Comparison of ENCODE assay signal across 7 mouse cellular contexts in the genomic region with DNA sequence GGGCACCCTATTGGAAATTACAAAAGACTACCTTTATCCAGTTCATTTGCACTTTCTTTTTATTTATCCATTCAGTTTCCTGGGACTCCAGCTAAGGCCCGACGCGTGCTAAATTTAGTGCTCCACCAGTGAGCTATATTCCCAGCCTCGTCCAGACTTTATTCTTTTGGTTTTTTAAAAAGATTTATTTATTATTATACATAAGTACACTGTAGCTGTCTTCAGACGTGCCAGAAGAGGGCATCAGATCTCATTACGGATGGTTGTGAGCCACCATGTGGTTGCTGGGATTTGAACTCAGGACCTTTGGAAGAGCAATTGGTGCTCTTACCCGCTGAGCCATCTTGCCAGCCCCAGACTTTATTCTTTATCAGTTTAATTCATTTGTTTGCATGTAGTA. TPM values are rescaled to one million over a fixed set of nuclear protein-coding genes. Genes with fewer than 3 reads are reported as not detected.
DNase-seq lines count a peak whose midpoint lies in the region; ATAC-seq and TF ChIP-seq lines count a peak whose summit lies in the region.
"Not testable (repeated sequence)": the region's sequence is repeated elsewhere in the genome, so short reads cannot be mapped to it uniquely, and the experiment has no call there.

No protein-coding gene starts in this region.

- not testable (repeated sequence) for H3K27me3 ChIP-seq in embryonic facial prominence, embryonic 12.5 days; forebrain, postnatal 0 days (ENCODE audit: insufficient read depth, low read length); hindbrain, embryonic 11.5 days (ENCODE audit: control insufficient read depth, insufficient read depth, low read length); kidney, embryonic 14.5 days (ENCODE audit: control insufficient read depth, insufficient read depth, low read length); liver, embryonic 11.5 days (replicated peaks; ENCODE audit: control insufficient read depth, insufficient read depth, low read length); midbrain, embryonic 10.5 days (ENCODE audit: low read depth, poor library complexity, severe bottlenecking); neural tube, embryonic 14.5 days (ENCODE audit: control insufficient read depth, insufficient read depth, low read length)

- TF ChIP-seq CTCF in forebrain, postnatal 0 days (IDR thresholded peaks at IDR 0.05; ENCODE audit: low read depth): not testable (repeated sequence)

- H3K4me3 ChIP-seq in embryonic facial prominence, embryonic 12.5 days: peak overlapping the region; percentile 59
- H3K4me3 ChIP-seq in forebrain, postnatal 0 days (ENCODE audit: low read depth, low read length): peak overlapping the region; percentile 56
- not testable (repeated sequence) for H3K4me3 ChIP-seq in hindbrain, embryonic 11.5 days (ENCODE audit: low read depth, low read length)
- H3K4me3 ChIP-seq in kidney, embryonic 14.5 days (ENCODE audit: low read length): peak overlapping the region; percentile 81
- peak overlapping the region; percentile 87 for H3K4me3 ChIP-seq in liver, embryonic 11.5 days (ENCODE audit: low read depth, low read length)
- peak overlapping the region; percentile 88 for H3K4me3 ChIP-seq in midbrain, embryonic 10.5 days
- H3K4me3 ChIP-seq in neural tube, embryonic 14.5 days (ENCODE audit: low read depth, low read length): peak overlapping the region; percentile 69

- not testable (repeated sequence) for ATAC-seq in embryonic facial prominence, embryonic 12.5 days (ENCODE audit: insufficient number of reproducible peaks, insufficient read depth, low FRiP score, low TSS enrichment)
- ATAC-seq in forebrain, postnatal 0 days: peak; percentile 18
- peak; percentile 48 for ATAC-seq in hindbrain, embryonic 11.5 days (ENCODE audit: low FRiP score)
- 0 out of 2 replicates have a peak, but pooled peaks have one; percentile 11 for ATAC-seq in kidney, embryonic 14.5 days (ENCODE audit: low FRiP score, low TSS enrichment)
- ATAC-seq in liver, embryonic 11.5 days (replicated peaks; ENCODE audit: low FRiP score): peak; percentile 1; the same call in 1 of the 2 replicates
- ATAC-seq in neural tube, embryonic 14.5 days (ENCODE audit: low read depth): peak; percentile 29; the same call in 1 of the 2 replicates

- peaks cover 29% of the 10 kb centered on the region for H3K36me3 ChIP-seq in embryonic facial prominence, embryonic 12.5 days
- H3K36me3 ChIP-seq in forebrain, postnatal 0 days (ENCODE audit: insufficient read depth): peaks cover 20% of the 10 kb centered on the region
- not testable (repeated sequence) for H3K36me3 ChIP-seq in hindbrain, embryonic 11.5 days (ENCODE audit: control insufficient read depth, insufficient read depth, low read length)
- peaks cover 32% of the 10 kb centered on the region for H3K36me3 ChIP-seq in kidney, embryonic 14.5 days (ENCODE audit: control insufficient read depth, insufficient read depth, low read length)
- H3K36me3 ChIP-seq in liver, embryonic 11.5 days (ENCODE audit: control insufficient read depth, insufficient read depth, low read length): peaks cover 35% of the 10 kb centered on the region
- peaks cover 37% of the 10 kb centered on the region for H3K36me3 ChIP-seq in midbrain, embryonic 10.5 days
- peaks cover 18% of the 10 kb centered on the region for H3K36me3 ChIP-seq in neural tube, embryonic 14.5 days (ENCODE audit: control insufficient read depth, insufficient read depth, low read length)

- WGBS in embryonic facial prominence, embryonic 12.5 days: 57% methylated on average over 7 of the region's 7 CpGs
- 30% methylated on average over 7 of the region's 7 CpGs for WGBS in forebrain, postnatal 0 days
- WGBS in hindbrain, embryonic 11.5 days: 51% methylated on average over 7 of the region's 7 CpGs
- WGBS in kidney, embryonic 14.5 days: 64% methylated on average over 7 of the region's 7 CpGs
- 56% methylated on average over 7 of the region's 7 CpGs for WGBS in liver, embryonic 11.5 days
- 65% methylated on average over 7 of the region's 7 CpGs for WGBS in midbrain, embryonic 10.5 days
- 34% methylated on average over 7 of the region's 7 CpGs for WGBS in neural tube, embryonic 14.5 days

- not testable (repeated sequence) for H3K27ac ChIP-seq in embryonic facial prominence, embryonic 12.5 days; forebrain, postnatal 0 days (ENCODE audit: low read depth, low read length); hindbrain, embryonic 11.5 days (ENCODE audit: low read depth, low read length); kidney, embryonic 14.5 days (ENCODE audit: low read depth, low read length); liver, embryonic 11.5 days (ENCODE audit: low read depth, low read length); neural tube, embryonic 14.5 days (ENCODE audit: low read depth, low read length)
- H3K27ac ChIP-seq in midbrain, embryonic 10.5 days (replicated peaks): 0 out of 2 replicates have a peak overlapping the region, but pooled peaks have one; percentile 84

- not testable (repeated sequence) for H3K9me3 ChIP-seq in embryonic facial prominence, embryonic 12.5 days; forebrain, postnatal 0 days (ENCODE audit: low read length); hindbrain, embryonic 11.5 days (ENCODE audit: control insufficient read depth, low read length); kidney, embryonic 14.5 days (ENCODE audit: control insufficient read depth, low read length); liver, embryonic 11.5 days (ENCODE audit: control insufficient read depth, low read length); midbrain, embryonic 10.5 days (replicated peaks); neural tube, embryonic 14.5 days (ENCODE audit: control insufficient read depth, low read length)

- not testable (repeated sequence) for DNase-seq in forebrain, postnatal 0 days; hindbrain, embryonic 11.5 days (ENCODE audit: low spot score); liver, embryonic 11.5 days (ENCODE audit: low spot score); midbrain, embryonic 10.5 days (ENCODE audit: low spot score)

- H3K9ac ChIP-seq in embryonic facial prominence, embryonic 12.5 days; forebrain, postnatal 0 days; hindbrain, embryonic 11.5 days (ENCODE audit: low read depth, low read length); kidney, embryonic 14.5 days (ENCODE audit: low read depth, low read length); liver, embryonic 11.5 days (ENCODE audit: low read depth, low read length); neural tube, embryonic 14.5 days (replicated peaks; ENCODE audit: low read depth, low read length): not testable (repeated sequence)

- H3K4me2 ChIP-seq in embryonic facial prominence, embryonic 12.5 days (replicated peaks): peak overlapping the region; percentile 75
- H3K4me2 ChIP-seq in forebrain, postnatal 0 days (ENCODE audit: low read depth): peak overlapping the region; percentile 93
- peak overlapping the region; percentile 72; the same call in 1 of the 2 replicates for H3K4me2 ChIP-seq in hindbrain, embryonic 11.5 days (replicated peaks; ENCODE audit: low read depth, low read length)
- H3K4me2 ChIP-seq in kidney, embryonic 14.5 days (replicated peaks; ENCODE audit: low read depth, low read length): peak overlapping the region; percentile 82
- H3K4me2 ChIP-seq in liver, embryonic 11.5 days: peak overlapping the region; percentile 89
- H3K4me2 ChIP-seq in neural tube, embryonic 14.5 days (ENCODE audit: low read depth, low read length): peak overlapping the region; percentile 90

- not testable (repeated sequence) for H3K4me1 ChIP-seq in embryonic facial prominence, embryonic 12.5 days; forebrain, postnatal 0 days (ENCODE audit: insufficient read depth); hindbrain, embryonic 11.5 days (replicated peaks; ENCODE audit: control insufficient read depth, insufficient read depth, low read length); kidney, embryonic 14.5 days (ENCODE audit: control insufficient read depth, insufficient read depth, low read length); liver, embryonic 11.5 days (replicated peaks; ENCODE audit: control insufficient read depth, insufficient read depth, low read length); neural tube, embryonic 14.5 days (ENCODE audit: control insufficient read depth, insufficient read depth, low read length)
- H3K4me1 ChIP-seq in midbrain, embryonic 10.5 days: peaks cover 18% of the 10 kb centered on the region

RNA-seq across cellular contexts. Expression of a gene that starts 0.5 kb away (rescaled TPM):
- 87.1 and 90.3 TPM in 2 replicates for polyA plus RNA-seq in embryonic facial prominence, embryonic 12.5 days (2016; fragmentation: Nextera tagmentation; extraction: Ambion mirVana)
- 36.1 and 40.1 TPM in 2 replicates for total RNA-seq in forebrain, postnatal 0 days (2014; rRNA removed)
- 50.3 and 53.5 TPM in 2 replicates for polyA plus RNA-seq in forebrain, postnatal 0 days (2015; fragmentation: Nextera tagmentation; extraction: Ambion mirVana)
- 62.1 and 65.9 TPM in 2 replicates for polyA plus RNA-seq in hindbrain, embryonic 11.5 days (2014; fragmentation: Nextera tagmentation; extraction: Ambion mirVana)
- polyA plus RNA-seq in kidney, embryonic 14.5 days (2014; fragmentation: Nextera tagmentation; extraction: Ambion mirVana): 58.2 and 77.0 TPM in 2 replicates
- polyA plus RNA-seq in liver, embryonic 11.5 days (2014; fragmentation: Nextera tagmentation; extraction: Ambion mirVana): 85.0 and 87.2 TPM in 2 replicates
- polyA plus RNA-seq in midbrain, embryonic 10.5 days (2016; fragmentation: Nextera tagmentation; extraction: Ambion mirVana): 88.5 and 89.0 TPM in 2 replicates
- polyA plus RNA-seq in neural tube, embryonic 14.5 days (2014; fragmentation: Nextera tagmentation; extraction: Ambion mirVana): 59.5 and 64.2 TPM in 2 replicates

RNA-seq across cellular contexts. Expression of a gene that starts 7.4 kb away (rescaled TPM):
- 18.5 TPM in 2 replicates for polyA plus RNA-seq in embryonic facial prominence, embryonic 12.5 days (2016; fragmentation: Nextera tagmentation; extraction: Ambion mirVana)
- 31.8 and 37.1 TPM in 2 replicates for total RNA-seq in forebrain, postnatal 0 days (2014; rRNA removed)
- 29.0 and 31.1 TPM in 2 replicates for polyA plus RNA-seq in forebrain, postnatal 0 days (2015; fragmentation: Nextera tagmentation; extraction: Ambion mirVana)
- 15.3 and 15.6 TPM in 2 replicates for polyA plus RNA-seq in hindbrain, embryonic 11.5 days (2014; fragmentation: Nextera tagmentation; extraction: Ambion mirVana)
- 20.3 and 22.1 TPM in 2 replicates for polyA plus RNA-seq in kidney, embryonic 14.5 days (2014; fragmentation: Nextera tagmentation; extraction: Ambion mirVana)
- 27.1 and 29.1 TPM in 2 replicates for polyA plus RNA-seq in liver, embryonic 11.5 days (2014; fragmentation: Nextera tagmentation; extraction: Ambion mirVana)
- 16.9 and 18.6 TPM in 2 replicates for polyA plus RNA-seq in midbrain, embryonic 10.5 days (2016; fragmentation: Nextera tagmentation; extraction: Ambion mirVana)
- polyA plus RNA-seq in neural tube, embryonic 14.5 days (2014; fragmentation: Nextera tagmentation; extraction: Ambion mirVana): 27.1 and 30.4 TPM in 2 replicates

RNA-seq across cellular contexts. Expression of a gene that starts 26.9 kb away (rescaled TPM):
- 8.2 and 8.3 TPM in 2 replicates for polyA plus RNA-seq in embryonic facial prominence, embryonic 12.5 days (2016; fragmentation: Nextera tagmentation; extraction: Ambion mirVana)
- total RNA-seq in forebrain, postnatal 0 days (2014; rRNA removed): 18.3 and 22.6 TPM in 2 replicates
- 14.7 and 15.7 TPM in 2 replicates for polyA plus RNA-seq in forebrain, postnatal 0 days (2015; fragmentation: Nextera tagmentation; extraction: Ambion mirVana)
- polyA plus RNA-seq in hindbrain, embryonic 11.5 days (2014; fragmentation: Nextera tagmentation; extraction: Ambion mirVana): 9.4 and 10.0 TPM in 2 replicates
- polyA plus RNA-seq in kidney, embryonic 14.5 days (2014; fragmentation: Nextera tagmentation; extraction: Ambion mirVana): 10.0 and 11.4 TPM in 2 replicates
- polyA plus RNA-seq in liver, embryonic 11.5 days (2014; fragmentation: Nextera tagmentation; extraction: Ambion mirVana): 17.7 and 18.2 TPM in 2 replicates
- polyA plus RNA-seq in midbrain, embryonic 10.5 days (2016; fragmentation: Nextera tagmentation; extraction: Ambion mirVana): 8.3 and 10.6 TPM in 2 replicates
- 14.5 and 19.5 TPM in 2 replicates for polyA plus RNA-seq in neural tube, embryonic 14.5 days (2014; fragmentation: Nextera tagmentation; extraction: Ambion mirVana)

RNA-seq across cellular contexts. Expression of a gene that starts 45.2 kb away (rescaled TPM):
- 10.7 and 11.0 TPM in 2 replicates for polyA plus RNA-seq in embryonic facial prominence, embryonic 12.5 days (2016; fragmentation: Nextera tagmentation; extraction: Ambion mirVana)
- 116 and 135 TPM in 2 replicates for total RNA-seq in forebrain, postnatal 0 days (2014; rRNA removed)
- 5.0 and 8.3 TPM in 2 replicates for polyA plus RNA-seq in forebrain, postnatal 0 days (2015; fragmentation: Nextera tagmentation; extraction: Ambion mirVana)
- polyA plus RNA-seq in hindbrain, embryonic 11.5 days (2014; fragmentation: Nextera tagmentation; extraction: Ambion mirVana): 16.3 and 20.6 TPM in 2 replicates
- 11.1 and 15.3 TPM in 2 replicates for polyA plus RNA-seq in kidney, embryonic 14.5 days (2014; fragmentation: Nextera tagmentation; extraction: Ambion mirVana)
- 6.9 and 9.2 TPM in 2 replicates for polyA plus RNA-seq in liver, embryonic 11.5 days (2014; fragmentation: Nextera tagmentation; extraction: Ambion mirVana)
- 6.0 and 6.3 TPM in 2 replicates for polyA plus RNA-seq in midbrain, embryonic 10.5 days (2016; fragmentation: Nextera tagmentation; extraction: Ambion mirVana)
- 20.3 and 23.6 TPM in 2 replicates for polyA plus RNA-seq in neural tube, embryonic 14.5 days (2014; fragmentation: Nextera tagmentation; extraction: Ambion mirVana)

RNA-seq across cellular contexts. Expression of a gene that starts 54.3 kb away (rescaled TPM):
- polyA plus RNA-seq in embryonic facial prominence, embryonic 12.5 days (2016; fragmentation: Nextera tagmentation; extraction: Ambion mirVana): 11.6 and 12.2 TPM in 2 replicates
- 51.9 and 70.2 TPM in 2 replicates for total RNA-seq in forebrain, postnatal 0 days (2014; rRNA removed)
- polyA plus RNA-seq in forebrain, postnatal 0 days (2015; fragmentation: Nextera tagmentation; extraction: Ambion mirVana): 5.4 and 10.3 TPM in 2 replicates
- polyA plus RNA-seq in hindbrain, embryonic 11.5 days (2014; fragmentation: Nextera tagmentation; extraction: Ambion mirVana): 6.5 and 9.3 TPM in 2 replicates
- 9.4 and 11.9 TPM in 2 replicates for polyA plus RNA-seq in kidney, embryonic 14.5 days (2014; fragmentation: Nextera tagmentation; extraction: Ambion mirVana)
- 4.7 and 6.2 TPM in 2 replicates for polyA plus RNA-seq in liver, embryonic 11.5 days (2014; fragmentation: Nextera tagmentation; extraction: Ambion mirVana)
- 6.0 and 8.3 TPM in 2 replicates for polyA plus RNA-seq in midbrain, embryonic 10.5 days (2016; fragmentation: Nextera tagmentation; extraction: Ambion mirVana)
- 16.0 and 20.9 TPM in 2 replicates for polyA plus RNA-seq in neural tube, embryonic 14.5 days (2014; fragmentation: Nextera tagmentation; extraction: Ambion mirVana)
